13 mouse cellular contexts compared by ENCODE assay signal in the genomic region with DNA sequence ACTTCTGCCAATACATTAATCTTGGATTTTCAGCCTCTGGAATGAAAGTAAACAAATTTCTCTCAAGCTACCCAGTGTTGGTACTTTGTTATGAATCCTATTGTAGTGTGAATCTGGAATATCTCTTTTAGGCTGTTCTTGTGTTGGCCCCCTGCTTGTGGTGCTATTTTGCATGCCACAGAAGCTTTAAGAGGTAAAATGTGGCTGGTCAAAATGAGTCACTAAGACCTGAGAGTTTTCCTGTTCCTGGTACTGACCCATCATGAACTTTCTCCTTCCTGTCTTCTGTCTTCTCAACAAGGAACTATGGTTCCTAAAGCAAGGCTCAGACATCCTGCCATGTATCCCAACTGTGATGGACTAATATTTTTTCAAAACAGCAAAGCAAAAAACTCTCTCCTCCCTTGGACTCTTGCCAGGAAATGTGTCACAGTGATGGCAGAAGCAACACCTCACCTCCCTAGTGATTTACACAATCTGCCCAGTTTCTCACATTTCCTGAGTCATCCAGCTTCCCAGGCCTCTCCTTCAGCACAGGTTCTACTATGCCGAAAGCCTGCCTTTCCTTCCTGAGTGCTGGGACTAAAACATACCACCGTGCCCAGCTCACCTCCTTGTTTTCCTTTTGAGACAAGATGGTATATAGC. TPM values are rescaled to one million over a fixed set of nuclear protein-coding genes. Genes with fewer than 3 reads are reported as not detected.
DNase-seq lines count a peak whose midpoint lies in the region; ATAC-seq and TF ChIP-seq lines count a peak whose summit lies in the region.
"Had no signal": no experiment of that assay in that cellular context is flagged by ENCODE, and none has a peak within 500 bp of the region (broad histone marks: within the 10 kb centered on the region; RNA-seq: fewer than 3 reads in every experiment).

No protein-coding gene starts in this region.

- whole genome bisulfite sequencing in hindbrain, postnatal 0 days = 83% methylated on average over 2 of the region's 2 CpGs
- WGBS in hindbrain, embryonic 13.5 days = 94% methylated on average over 2 of the region's 2 CpGs
- WGBS in heart, embryonic 11.5 days (ENCODE audit: insufficient replicate concordance) = 73% methylated on average over 2 of the region's 2 CpGs

- no peak overlapping the region for H3K4me2 ChIP-seq in hindbrain, postnatal 0 days (ENCODE audit: low read depth, low read length)
- no peak overlapping the region for H3K4me2 ChIP-seq in hindbrain, embryonic 13.5 days
- no peak overlapping the region for H3K4me2 ChIP-seq in heart, embryonic 11.5 days
- H3K4me2 ChIP-seq: liver, embryonic 13.5 days had no signal

- H3K27me3 ChIP-seq in hindbrain, postnatal 0 days (ENCODE audit: insufficient read depth, low read length) = no peaks in the 10 kb centered on the region
- H3K27me3 ChIP-seq in hindbrain, embryonic 13.5 days = no peaks in the 10 kb centered on the region
- no peaks in the 10 kb centered on the region for H3K27me3 ChIP-seq in heart, embryonic 11.5 days (ENCODE audit: control insufficient read depth, insufficient read depth, low read length)
- H3K27me3 ChIP-seq: liver, embryonic 13.5 days had no signal

- no peak overlapping the region for H3K9ac ChIP-seq in hindbrain, postnatal 0 days (replicated peaks; ENCODE audit: low read length)
- no peak overlapping the region for H3K9ac ChIP-seq in hindbrain, embryonic 13.5 days
- H3K9ac ChIP-seq in heart, embryonic 11.5 days (ENCODE audit: low read depth, low read length) = no peak overlapping the region
- H3K9ac ChIP-seq: liver, embryonic 13.5 days had no signal

- no peak for ATAC-seq in hindbrain, postnatal 0 days
- ATAC-seq in hindbrain, embryonic 13.5 days (ENCODE audit: low FRiP score) = no peak
- no peak for ATAC-seq in heart, embryonic 11.5 days (replicated peaks; ENCODE audit: insufficient number of reproducible peaks, low FRiP score, low TSS enrichment)

- peak; percentile 28 for DNase-seq in hindbrain, postnatal 0 days (ENCODE audit: low spot score)
- DNase-seq in brain, adult 2 months (ENCODE audit: low read depth, low spot score) = peak; percentile 89
- DNase-seq in frontal cortex, adult 2 months (ENCODE audit: extremely low spot score in 1 of 2, low spot score in 1 of 2) = peak; percentile 55 to 82
- peak; percentile 9 for DNase-seq in right cerebral cortex, postnatal 14 days
- DNase-seq in gastrocnemius, postnatal 25 days = no peak
- no peak for DNase-seq in spleen, postnatal 36 days (ENCODE audit: low spot score in 2 of 2)
- DNase-seq: kidney, adult 9 months; liver, embryonic 13.5 days had no signal

- no peaks in the 10 kb centered on the region for H3K4me1 ChIP-seq in hindbrain, postnatal 0 days (ENCODE audit: insufficient read depth, low read length)
- H3K4me1 ChIP-seq in hindbrain, embryonic 13.5 days (replicated peaks) = no peaks in the 10 kb centered on the region
- no peaks in the 10 kb centered on the region for H3K4me1 ChIP-seq in heart, embryonic 11.5 days (ENCODE audit: control insufficient read depth, insufficient read depth, low read length)
- H3K4me1 ChIP-seq: liver, embryonic 13.5 days; midbrain, embryonic 10.5 days had no signal

- no peaks in the 10 kb centered on the region for H3K36me3 ChIP-seq in hindbrain, postnatal 0 days (ENCODE audit: insufficient read depth, low read length)
- H3K36me3 ChIP-seq in hindbrain, embryonic 13.5 days = peaks cover 17% of the 10 kb centered on the region
- H3K36me3 ChIP-seq in heart, embryonic 11.5 days (ENCODE audit: control insufficient read depth, insufficient read depth, low read length) = no peaks in the 10 kb centered on the region

- H3K27ac ChIP-seq in hindbrain, postnatal 0 days = no peak overlapping the region
- no peak overlapping the region for H3K27ac ChIP-seq in hindbrain, embryonic 13.5 days
- no peak overlapping the region for H3K27ac ChIP-seq in heart, embryonic 11.5 days (ENCODE audit: low read depth, low read length)
- H3K27ac ChIP-seq: liver, embryonic 13.5 days; midbrain, embryonic 10.5 days had no signal

- no peak for TF ChIP-seq CTCF in hindbrain, postnatal 0 days (IDR thresholded peaks at IDR 0.05; ENCODE audit: low read depth)

- H3K4me3 ChIP-seq in hindbrain, postnatal 0 days (ENCODE audit: low read length) = no peak overlapping the region
- no peak overlapping the region for H3K4me3 ChIP-seq in hindbrain, embryonic 13.5 days
- no peak overlapping the region for H3K4me3 ChIP-seq in heart, embryonic 11.5 days (ENCODE audit: low read depth, low read length)
- H3K4me3 ChIP-seq: liver, embryonic 13.5 days; midbrain, embryonic 10.5 days had no signal

- no peaks in the 10 kb centered on the region for H3K9me3 ChIP-seq in hindbrain, postnatal 0 days (ENCODE audit: low read length)
- no peaks in the 10 kb centered on the region for H3K9me3 ChIP-seq in hindbrain, embryonic 13.5 days
- no peaks in the 10 kb centered on the region for H3K9me3 ChIP-seq in heart, embryonic 11.5 days (replicated peaks; ENCODE audit: control insufficient read depth, low read length)
- H3K9me3 ChIP-seq: G1E; liver, embryonic 13.5 days; midbrain, embryonic 10.5 days had no signal

RNA-seq across cellular contexts. Expression of a gene that starts 12.1 kb away (rescaled TPM):
- total RNA-seq in hindbrain, postnatal 0 days (2014; rRNA removed) = 6.4 and 9.5 TPM in 2 replicates
- polyA plus RNA-seq in hindbrain, postnatal 0 days (2015; fragmentation: Nextera tagmentation; extraction: Ambion mirVana) = 10.9 and 12.9 TPM in 2 replicates
- polyA plus RNA-seq in hindbrain, embryonic 13.5 days (2015; fragmentation: Nextera tagmentation; extraction: Ambion mirVana) = 5.3 and 6.4 TPM in 2 replicates
- polyA plus RNA-seq in frontal cortex, adult 2 months (2012; rRNA removed) = 9.6 and 11.3 TPM in 2 replicates
- total RNA-seq in gastrocnemius, postnatal 25 days (2021) = 1 to 10 TPM; 4.0 to 4.7 TPM
- polyA plus RNA-seq in heart, embryonic 11.5 days (2014; fragmentation: Nextera tagmentation; extraction: Ambion mirVana) = 3.7 and 4.8 TPM in 2 replicates

RNA-seq across cellular contexts. Expression of a gene that starts 23.2 kb away (rescaled TPM):
- 48.6 and 50.3 TPM in 2 replicates for total RNA-seq in hindbrain, postnatal 0 days (2014; rRNA removed)
- polyA plus RNA-seq in hindbrain, postnatal 0 days (2015; fragmentation: Nextera tagmentation; extraction: Ambion mirVana) = 14.3 and 15.4 TPM in 2 replicates
- 15.1 and 15.5 TPM in 2 replicates for polyA plus RNA-seq in hindbrain, embryonic 13.5 days (2015; fragmentation: Nextera tagmentation; extraction: Ambion mirVana)
- 18.2 and 18.8 TPM in 2 replicates for polyA plus RNA-seq in frontal cortex, adult 2 months (2012; rRNA removed)
- total RNA-seq in gastrocnemius, postnatal 25 days (2021) = 1 to 10 TPM; 5.2 to 6.3 TPM
- polyA plus RNA-seq in heart, embryonic 11.5 days (2014; fragmentation: Nextera tagmentation; extraction: Ambion mirVana) = 10.2 and 10.4 TPM in 2 replicates

RNA-seq across cellular contexts. Expression of a gene that starts 34.6 kb away (rescaled TPM):
- total RNA-seq in hindbrain, postnatal 0 days (2014; rRNA removed) = 32.6 and 34.3 TPM in 2 replicates
- polyA plus RNA-seq in hindbrain, postnatal 0 days (2015; fragmentation: Nextera tagmentation; extraction: Ambion mirVana) = 33.7 and 35.5 TPM in 2 replicates
- 44.5 and 47.4 TPM in 2 replicates for polyA plus RNA-seq in hindbrain, embryonic 13.5 days (2015; fragmentation: Nextera tagmentation; extraction: Ambion mirVana)
- polyA plus RNA-seq in frontal cortex, adult 2 months (2012; rRNA removed) = 17.1 and 19.3 TPM in 2 replicates
- 10 to 100 TPM; 15.0 to 15.4 TPM for total RNA-seq in gastrocnemius, postnatal 25 days (2021)
- polyA plus RNA-seq in heart, embryonic 11.5 days (2014; fragmentation: Nextera tagmentation; extraction: Ambion mirVana) = 45.8 and 48.7 TPM in 2 replicates

RNA-seq across cellular contexts. Expression of a gene that starts 42.1 kb away (rescaled TPM):
- total RNA-seq in hindbrain, postnatal 0 days (2014; rRNA removed) = 10.7 and 11.7 TPM in 2 replicates
- 3.7 and 4.1 TPM in 2 replicates for polyA plus RNA-seq in hindbrain, postnatal 0 days (2015; fragmentation: Nextera tagmentation; extraction: Ambion mirVana)
- polyA plus RNA-seq in hindbrain, embryonic 13.5 days (2015; fragmentation: Nextera tagmentation; extraction: Ambion mirVana) = 11.1 and 12.2 TPM in 2 replicates
- polyA plus RNA-seq in frontal cortex, adult 2 months (2012; rRNA removed) = 4.9 and 5.7 TPM in 2 replicates
- total RNA-seq in gastrocnemius, postnatal 25 days (2021) = not detected
- 0.90 and 0.99 TPM in 2 replicates for polyA plus RNA-seq in heart, embryonic 11.5 days (2014; fragmentation: Nextera tagmentation; extraction: Ambion mirVana)
- total RNA-seq: neutrophil, adult 5-6 weeks had no signal
- polyA plus RNA-seq: G1E had no signal

Comparison
In these comparisons a context has a peak if more than half of its experiments do, and no peak if none do; other contexts are left out.
1. DNase-seq: peak in hindbrain, postnatal 0 days (single experiment), brain, adult 2 months (single experiment), frontal cortex, adult 2 months (2 of 2) and right cerebral cortex, postnatal 14 days (single experiment); none in gastrocnemius, postnatal 25 days (single experiment) and spleen, postnatal 36 days (0 of 2).